Mouse (Mus musculus): ENCODE data around the gene Serpinb2. TPM values are rescaled to one million over a fixed set of nuclear protein-coding genes. Genes with fewer than 3 reads are reported as not detected.

The Serpinb2 gene
- total RNA-seq, 2 experiments from 2014 or later: not detected

GRCm38 (mm10) chr1:107577514-107577913 lies 66.3 kb downstream of the Serpinb2 start:
- intact Hi-C loops (cut with DNase I): no loop called here
- no peak for DNase-seq

DNA sequence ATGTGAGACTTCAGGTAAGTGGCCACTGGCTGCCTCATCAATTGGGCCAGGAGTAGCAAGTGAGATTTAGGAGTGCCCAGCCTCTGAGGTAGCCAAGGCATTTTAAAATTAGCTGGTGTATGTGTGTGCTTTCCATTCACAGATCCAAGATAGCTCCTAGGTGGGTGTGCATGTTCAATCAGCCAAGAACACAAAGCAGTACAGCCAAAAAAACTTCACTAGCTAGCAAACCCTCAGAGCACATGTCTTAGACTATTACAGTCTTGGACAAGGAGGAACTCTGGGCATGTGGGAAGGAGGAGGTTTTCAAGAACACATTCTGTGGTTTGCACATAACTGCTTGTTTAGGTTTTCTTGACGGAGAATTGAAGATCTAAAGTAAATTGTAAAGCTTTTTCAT lies 70.0 kb downstream of the Serpinb2 start:
- intact Hi-C loops (cut with DNase I): no loop called here
- DNase-seq: no peak

GRCm38 (mm10) chr1:107582900-107583299 lies 71.7 kb downstream of the Serpinb2 start:
- intact Hi-C loops (cut with DNase I): no loop called here

GRCm38 (mm10) chr1:107583958-107584376 lies 72.7 kb downstream of the Serpinb2 start:
- DNase-seq: no peak
- intact Hi-C loops (cut with DNase I): no loop called here

More at GRCm38 (mm10) chr1:107582900-107583299, 71.7 kb downstream of the Serpinb2 start:
- DNase-seq: no peak

DNA sequence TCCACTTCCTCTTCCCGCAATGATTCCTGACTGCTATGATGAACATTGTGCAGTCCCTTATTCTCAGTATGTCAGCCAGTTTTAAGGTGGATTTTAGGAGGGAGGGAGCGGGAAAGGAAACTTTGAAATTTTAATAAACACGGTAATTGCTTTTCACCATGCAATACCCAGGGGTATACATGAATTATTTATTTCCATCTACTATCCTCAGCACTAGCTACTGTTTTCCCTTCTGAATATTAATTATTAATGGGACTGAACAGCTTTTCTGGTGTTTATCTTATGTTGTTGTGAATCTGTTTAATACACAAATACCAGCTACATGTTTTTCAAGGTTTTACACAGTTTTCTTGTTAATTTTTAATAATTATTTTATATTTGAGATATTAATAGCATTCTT lies 73.7 kb downstream of the Serpinb2 start:
- intact Hi-C loops (cut with DNase I): no loop called here

More for the DNA sequence above, 73.7 kb downstream of the Serpinb2 start:
- DNase-seq: no peak

Other genes starting within 250 kb of the Serpinb2 start
- gene Serpinb3b, start 233.1 kb upstream of the Serpinb2 start, total RNA-seq (2021): not detected
- gene Serpinb3c, start 233.1 kb upstream of the Serpinb2 start, total RNA-seq (2021): not detected
- not detected for gene Serpinb11, start 150.2 kb upstream of the Serpinb2 start, total RNA-seq (2021)
- not detected for gene Serpinb7, start 111.8 kb upstream of the Serpinb2 start, total RNA-seq (2021)
- gene Serpinb8, start 78.6 kb downstream of the Serpinb2 start, total RNA-seq (2021): 1 to 10 TPM; 1.3 to 2.5 TPM